Mouse (Mus musculus) hematopoietic stem cell, adult 5-6 weeks (primary cell): ENCODE data around the gene Cnn2. TPM values are rescaled to one million over a fixed set of nuclear protein-coding genes. Genes with fewer than 3 reads are reported as not detected.
A peak's percentile ranks its signal among the peaks of the same experiment; 100 is the strongest.
"Not testable (repeated sequence)": the region's sequence is repeated elsewhere in the genome, so short reads cannot be mapped to it uniquely, and the experiment has no call there.

Experiments
- ATAC-seq, 2 experiments: fragments of 125-278 bp in 1 of 2; replicated peaks in 1 of 2; 2 replicates each; pipeline ENCODE4 v1.8.0; 2016 to 2017; ENCODE audit warnings: inconsistent platforms in 2 of 2, mild to moderate bottlenecking in 2 of 2, moderate number of reproducible peaks in 2 of 2, low read depth in 1 of 2, moderate TSS enrichment in 1 of 2; ENCODE audit not compliant: low FRiP score in 2 of 2, poor library complexity in 2 of 2, severe bottlenecking in 2 of 2, insufficient read depth in 1 of 2, low TSS enrichment in 1 of 2
- total RNA-seq: library from RNA; stranded (forward); fragments of 172-1452, 232-1000 nt; gene quantifications from 2 replicates; pipeline ENCODE4 v1.2.3, GENCODE M21; 2017

Gene Cnn2
- total RNA-seq, result 62.2 and 103 TPM in 2 replicates

DNA sequence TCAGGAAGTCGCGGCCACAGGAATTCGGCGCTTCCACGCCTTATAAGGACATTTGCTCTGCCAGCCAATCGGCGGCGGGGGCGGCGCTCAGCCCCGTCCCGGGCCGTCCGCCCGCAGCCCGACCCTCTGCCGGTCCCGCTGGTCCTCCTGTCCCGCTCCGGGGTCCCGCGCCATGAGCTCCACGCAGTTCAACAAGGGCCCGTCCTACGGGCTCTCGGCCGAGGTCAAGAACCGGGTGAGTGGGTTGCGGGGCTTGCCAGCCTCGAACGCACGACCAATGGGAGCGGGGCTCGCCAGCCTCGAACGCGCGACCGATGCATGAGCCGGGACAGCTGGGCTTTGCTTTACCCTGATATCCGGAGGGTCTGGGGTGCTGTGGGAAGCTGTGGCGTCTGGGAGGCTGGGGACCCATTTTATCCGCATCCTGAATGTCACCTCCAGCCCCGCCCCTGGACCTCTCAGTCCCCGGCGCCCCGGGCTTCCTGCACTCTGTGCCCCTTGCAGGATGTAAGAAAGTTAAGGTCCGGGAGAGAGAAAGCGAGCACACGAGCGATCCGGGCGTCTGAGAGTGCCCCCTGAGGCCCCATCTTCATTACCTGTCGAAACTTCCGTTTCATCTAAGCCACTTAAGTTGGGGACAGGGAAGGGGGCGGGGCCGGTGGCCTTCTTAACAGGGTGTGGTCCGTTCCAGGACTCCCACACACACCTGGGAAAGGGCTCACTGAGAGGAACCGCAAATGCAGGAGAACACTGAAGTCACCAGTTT lies at the start of gene Cnn2:
Gene Cnn2 (plus strand): TSS at position 79 of the 766 bp plus-strand sequence.
- ATAC-seq, result no peak

DNA sequence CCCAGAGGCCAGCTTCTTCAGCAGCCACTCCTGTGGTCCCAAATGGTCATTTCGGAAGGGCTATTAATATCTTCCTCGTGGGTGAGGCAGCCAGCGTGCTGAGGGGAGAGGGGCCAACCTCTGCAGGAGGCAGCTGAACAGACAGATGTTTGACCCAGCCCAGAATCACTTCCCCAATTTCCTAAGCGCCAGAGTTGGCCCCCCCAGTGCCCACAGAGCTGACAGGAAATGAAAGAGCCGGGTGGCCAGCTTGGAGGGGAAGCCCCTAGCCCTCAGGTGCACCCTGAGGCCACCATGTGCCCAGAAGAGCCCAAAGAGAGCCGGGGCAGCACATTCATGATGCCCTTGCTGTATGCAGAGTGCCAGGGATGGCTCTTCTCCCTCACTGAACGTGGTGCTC lies 47.6 kb upstream of the Cnn2 start:
- peak; percentile 65 to 69 for ATAC-seq

- no peak for ATAC-seq
These were observed 45.4 kb upstream of the Cnn2 start for GRCm38 (mm10) chr10:79942988-79943387.

- ATAC-seq, result no peak
These were observed 44.9 kb upstream of the Cnn2 start for GRCm38 (mm10) chr10:79943471-79943901.

GRCm38 (mm10) chr10:79945507-79946234 lies 42.7 kb upstream of the Cnn2 start:
- no peak for ATAC-seq

DNA sequence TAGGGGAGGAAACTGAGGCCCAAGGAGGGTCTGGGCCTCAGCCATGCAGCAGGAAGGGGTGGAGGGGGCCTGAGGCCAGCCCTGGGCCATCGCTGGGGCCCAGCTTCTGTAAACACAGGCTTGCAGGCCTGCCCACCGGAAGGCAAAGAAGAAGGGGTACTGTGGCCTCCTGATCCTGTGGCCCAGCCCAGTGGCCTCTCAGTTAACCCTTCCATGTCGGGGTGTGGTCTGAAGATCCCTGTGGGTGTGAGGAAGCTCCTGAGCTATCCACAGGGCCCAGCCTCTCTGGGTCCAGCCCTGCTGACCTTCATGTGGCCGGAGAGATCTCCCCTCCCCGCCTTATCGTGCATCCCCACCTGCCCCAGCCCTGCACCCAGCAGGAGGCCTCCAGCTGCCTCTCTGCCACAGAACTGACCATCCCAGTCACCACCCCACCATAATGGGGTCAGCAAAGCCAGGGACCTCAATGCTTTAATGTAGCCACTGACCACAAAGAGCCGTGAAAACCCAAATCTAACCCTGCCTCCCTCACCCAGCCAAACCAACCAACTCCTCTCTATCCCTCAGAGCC lies 41.5 kb upstream of the Cnn2 start:
- ATAC-seq, result peak; percentile 18 to 56; a peak in 2 of 4 replicates

DNA sequence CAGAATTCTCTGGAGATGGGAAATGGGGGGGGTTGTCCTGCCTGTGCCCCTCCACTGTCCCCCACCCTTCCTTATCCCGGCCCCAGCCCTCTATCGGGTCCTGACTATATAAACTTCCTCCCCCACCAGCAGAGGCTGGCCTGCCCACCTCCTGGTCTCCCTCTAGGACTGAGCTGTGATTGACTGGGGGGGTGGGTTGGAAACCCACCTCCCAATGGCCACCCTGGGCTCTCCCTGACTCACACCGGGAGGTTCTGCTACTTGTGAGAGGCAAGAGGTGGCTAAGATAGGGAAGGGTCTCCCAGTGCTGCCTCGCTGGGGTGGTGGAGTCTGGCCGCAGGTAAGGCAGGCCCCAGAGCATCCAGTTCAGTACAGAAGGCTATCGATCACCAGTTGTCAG lies 40.9 kb upstream of the Cnn2 start:
- ATAC-seq, result no peak

GRCm38 (mm10) chr10:79949873-79950272 lies 38.5 kb upstream of the Cnn2 start:
- no peak for ATAC-seq

DNA sequence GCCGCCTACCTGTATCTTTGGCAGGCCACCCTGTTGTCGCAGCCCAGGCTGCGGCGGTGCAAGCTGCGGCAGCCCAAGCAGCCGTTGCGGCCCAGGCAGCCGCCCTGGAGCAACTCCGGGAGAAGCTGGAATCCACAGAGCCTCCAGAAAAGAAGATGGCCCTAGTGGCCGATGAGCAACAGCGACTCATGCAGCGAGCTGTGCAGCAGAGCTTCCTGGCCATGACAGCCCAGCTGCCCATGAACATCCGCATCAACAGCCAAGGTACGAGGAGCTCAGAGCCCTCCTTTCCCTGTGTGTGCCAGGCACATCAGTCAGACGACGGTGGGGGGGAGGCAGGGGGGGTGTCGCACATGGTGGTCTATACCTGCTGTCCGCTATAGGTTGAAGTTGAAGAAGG lies 37.7 kb upstream of the Cnn2 start:
- no peak for ATAC-seq

DNA sequence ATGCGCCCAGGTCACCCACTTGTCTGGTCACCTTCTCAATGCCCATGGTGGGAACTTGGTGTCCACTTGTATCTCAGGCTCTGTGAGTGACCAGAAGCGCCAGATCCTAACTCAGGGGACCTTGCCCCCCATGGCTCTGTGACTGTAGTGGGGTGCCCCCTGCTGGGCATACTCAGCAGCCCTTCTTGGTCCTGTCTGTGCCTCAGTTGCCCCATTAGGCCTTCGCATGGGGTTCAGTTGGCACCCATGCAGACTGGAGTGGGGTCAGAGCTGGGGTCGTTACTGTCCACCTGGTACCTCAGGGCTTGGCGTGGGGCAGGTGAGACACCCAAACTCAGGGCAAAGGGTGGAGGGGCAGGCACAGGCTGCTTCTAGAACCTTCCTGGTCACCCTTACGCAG lies 34.4 kb upstream of the Cnn2 start:
- ATAC-seq, result no peak

DNA sequence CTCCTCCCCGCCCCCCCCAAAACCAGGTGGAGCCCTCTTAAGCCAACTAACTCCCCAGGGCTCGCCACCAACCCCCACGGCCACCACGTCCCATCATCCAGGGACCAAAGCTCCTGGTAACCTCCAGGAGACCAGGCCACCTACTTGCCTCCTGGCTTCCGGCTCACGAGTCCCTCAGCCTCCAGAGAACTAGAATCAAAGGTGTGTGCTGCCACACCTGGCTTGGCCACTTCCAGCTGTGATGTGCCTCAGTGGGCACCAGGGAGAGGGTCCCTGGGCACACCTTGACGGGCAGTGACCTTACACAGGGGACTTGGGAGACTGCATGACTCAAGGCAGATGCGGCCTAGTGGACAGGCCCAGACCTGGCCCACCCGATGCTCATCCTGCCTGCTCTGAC lies 32.7 kb upstream of the Cnn2 start:
- ATAC-seq, result no peak

DNA sequence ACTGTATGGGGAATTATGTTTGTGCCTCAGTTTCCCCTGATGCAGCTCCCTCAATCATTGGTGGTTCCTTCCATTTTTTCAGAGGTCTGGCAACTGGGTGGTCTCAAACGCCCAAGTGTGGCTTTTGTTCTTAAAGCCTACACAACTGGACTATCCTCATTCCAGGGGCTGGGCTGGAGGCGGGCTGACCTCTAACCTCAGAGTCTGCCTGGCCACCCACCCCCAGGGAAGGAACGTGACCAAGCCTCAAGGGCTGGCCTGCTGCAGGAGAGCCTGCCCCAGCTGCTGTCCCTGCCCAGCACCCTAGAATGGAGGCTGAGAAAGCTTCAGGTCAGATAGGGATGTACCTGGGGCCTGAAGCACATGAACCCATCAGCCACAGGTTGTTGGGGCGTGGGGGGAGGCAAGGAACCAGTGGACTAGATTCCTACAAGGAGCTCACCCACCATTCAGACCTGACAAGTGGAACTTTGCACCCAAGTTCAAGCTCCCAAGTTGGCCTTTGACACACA lies 31.7 kb upstream of the Cnn2 start:
- ATAC-seq, result no peak

DNA sequence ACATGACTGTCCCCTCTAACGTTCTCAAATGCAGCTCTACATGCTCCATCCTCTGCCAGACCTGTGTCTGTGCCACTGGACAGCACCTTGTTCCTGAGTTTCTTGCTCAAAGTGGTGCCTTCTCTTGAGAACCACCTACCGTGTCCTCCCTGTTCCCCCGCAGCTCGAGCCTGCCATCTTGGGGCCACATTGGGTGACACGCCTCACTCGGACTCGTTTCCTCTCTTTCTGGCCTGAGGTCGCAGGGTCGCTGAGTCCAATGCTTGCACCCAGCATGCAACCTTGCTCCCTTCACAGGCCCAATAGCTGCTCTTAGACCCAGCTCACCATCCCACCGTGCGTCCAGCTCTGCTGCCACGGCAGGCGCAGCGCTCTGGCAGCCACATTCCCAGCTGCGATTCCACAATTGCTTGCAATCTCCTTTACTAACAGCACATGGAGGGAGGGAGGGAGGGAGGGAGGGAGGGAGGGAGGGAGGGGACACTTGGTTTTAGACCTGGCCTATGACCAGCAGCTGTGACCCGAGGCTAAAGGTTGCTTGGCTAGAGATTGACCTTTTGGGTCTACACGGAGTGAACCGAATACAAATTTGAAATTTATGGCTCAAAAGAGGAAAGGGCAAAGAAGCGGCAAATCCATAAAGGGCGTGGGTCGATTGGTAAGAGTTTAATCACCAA lies 30.1 kb upstream of the Cnn2 start:
- peak; percentile 67 to 77 for ATAC-seq

- ATAC-seq, result not testable (repeated sequence)
These were observed 29.0 kb upstream of the Cnn2 start for GRCm38 (mm10) chr10:79959412-79959811.

- ATAC-seq, result peak; percentile 91 to 95
These were observed 28.4 kb upstream of the Cnn2 start, which contains the start of gene Wdr18 for GRCm38 (mm10) chr10:79959847-79960601. Wdr18 (plus strand) TSS chr10:79960152.

GRCm38 (mm10) chr10:79960671-79961294 lies 27.6 kb upstream of the Cnn2 start:
- ATAC-seq, result no peak

DNA sequence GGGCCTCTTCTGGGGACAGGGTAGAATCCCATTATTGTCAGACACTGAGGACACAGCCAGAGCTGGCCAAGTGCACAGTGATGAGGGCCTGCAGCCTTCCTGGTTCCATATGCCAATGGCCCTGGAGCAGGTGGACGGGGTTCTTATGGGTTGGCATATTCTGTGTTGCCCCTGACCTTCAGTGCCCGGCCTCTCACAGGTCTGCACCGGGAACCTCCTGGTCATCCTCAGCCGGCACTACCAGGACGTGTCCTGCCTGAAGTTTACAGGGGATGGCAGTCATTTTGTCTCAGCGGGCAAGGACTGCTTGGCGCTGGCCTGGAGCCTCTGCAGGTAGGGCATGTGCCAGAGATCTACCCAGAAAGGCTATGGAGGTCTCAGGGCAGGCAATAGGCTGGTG lies 23.7 kb upstream of the Cnn2 start:
- ATAC-seq, result no peak
